Mouse (Mus musculus) brain, embryonic 14.5 days (tissue): ENCODE measurements around the gene Gpc6.

ENCODE experiments used
- CTCF ChIP-seq: fragments of 200-500 bp; IDR thresholded peaks from 2 replicates; pipeline ENCODE4 v1.5.1; 2012; ENCODE audit warnings: inconsistent platforms, mild to moderate bottlenecking, moderate library complexity, borderline replicate concordance; ENCODE audit not compliant: insufficient read depth, insufficient read length; ENCODE audit errors: extremely low read depth
- POLR2A ChIP-seq: fragments of 200-500 bp; IDR thresholded peaks from 2 replicates; pipeline ENCODE4 v1.6.1; 2012; ENCODE audit warnings: mild to moderate bottlenecking, inconsistent platforms, borderline replicate concordance; ENCODE audit not compliant: poor library complexity, insufficient read depth, insufficient read length, severe bottlenecking; ENCODE audit errors: extremely low read depth

DNA sequence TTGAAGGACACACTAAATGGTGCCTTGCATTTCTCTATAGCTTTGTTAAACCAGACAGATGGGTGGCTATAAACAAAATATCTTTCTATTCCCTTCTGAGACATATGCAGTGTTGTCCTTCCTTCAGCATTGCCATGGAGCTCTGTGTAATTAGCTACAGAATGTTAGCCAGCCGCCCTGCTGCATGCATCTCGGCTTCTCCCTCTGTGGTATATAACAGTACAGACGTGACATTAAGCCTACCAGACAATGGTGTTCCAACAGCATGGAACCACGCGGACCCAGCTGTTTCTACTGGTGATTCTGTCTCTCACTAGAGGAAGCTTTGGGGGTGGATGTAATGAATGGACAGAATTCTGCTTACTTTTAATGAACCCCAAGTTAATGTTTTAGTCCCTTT is 115.9 kb downstream of the Gpc6 start:
- TF ChIP-seq POLR2A (no peak), CTCF (no peak)
